Mouse (Mus musculus) kidney, adult 2 months (tissue): ENCODE measurements at regions not wholly inside any gene's neighbourhood (a gene's known extent, or its start where the extent isn't known, plus 50 kb on each side); places are given as distances from the start of the nearest gene placed in this dataset.

Source experiments
- DNase-seq: peaks from one replicate; pipeline ENCODE4 v3.0.0; 2021
- H3K27ac ChIP-seq: fragments of 200-500 bp; 2 replicates; pipeline ENCODE4 v1.5.1; 2012; ENCODE audit warnings: low read depth, low read length, control low read depth, inconsistent platforms; ENCODE audit not compliant: insufficient read depth
- H3K27me3 ChIP-seq: fragments of 200-500 bp; replicated peaks from 2 replicates; pipeline ENCODE4 v1.6.1; 2012; ENCODE audit warnings: mild to moderate bottlenecking, moderate library complexity, low read length, inconsistent platforms; ENCODE audit not compliant: control insufficient read depth, insufficient read depth
- H3K36me3 ChIP-seq: fragments of 200-500 bp; 2 replicates; pipeline ENCODE4 v1.6.1; 2012; ENCODE audit warnings: mild to moderate bottlenecking, moderate library complexity, low read length, inconsistent platforms; ENCODE audit not compliant: control insufficient read depth, insufficient read depth
- H3K4me1 ChIP-seq: fragments of 200-500 bp; 2 replicates; pipeline ENCODE4 v1.6.1; 2011; ENCODE audit warnings: low read length; ENCODE audit not compliant: control insufficient read depth, insufficient read depth
- H3K4me3 ChIP-seq: fragments of 200-500 bp; 2 replicates; pipeline ENCODE4 v1.5.1; 2011; ENCODE audit warnings: mild to moderate bottlenecking, low read depth, low read length, control low read depth; ENCODE audit not compliant: insufficient read depth
- CTCF ChIP-seq: fragments of 200-500 bp; conservative IDR thresholded peaks from 2 replicates; pipeline ENCODE4 v1.5.1; 2011; ENCODE audit warnings: low read depth, mild to moderate bottlenecking, control low read depth, low read length, moderate library complexity, mixed read lengths; ENCODE audit not compliant: insufficient read depth, insufficient read length
- POLR2A ChIP-seq: fragments of 200-500 bp; IDR thresholded peaks from one replicate; pipeline ENCODE4 v1.6.1; 2011; ENCODE audit warnings: low read depth, low read length, control low read depth
- WGBS: fragments of 180-500 bp; shearing (Covaris S2); methylation state at CpG from one replicate; pipeline ENCODE4 v1.1.7; 2018; 5-methylcytosine and 5-hydroxymethylcytosine counted together

DNA sequence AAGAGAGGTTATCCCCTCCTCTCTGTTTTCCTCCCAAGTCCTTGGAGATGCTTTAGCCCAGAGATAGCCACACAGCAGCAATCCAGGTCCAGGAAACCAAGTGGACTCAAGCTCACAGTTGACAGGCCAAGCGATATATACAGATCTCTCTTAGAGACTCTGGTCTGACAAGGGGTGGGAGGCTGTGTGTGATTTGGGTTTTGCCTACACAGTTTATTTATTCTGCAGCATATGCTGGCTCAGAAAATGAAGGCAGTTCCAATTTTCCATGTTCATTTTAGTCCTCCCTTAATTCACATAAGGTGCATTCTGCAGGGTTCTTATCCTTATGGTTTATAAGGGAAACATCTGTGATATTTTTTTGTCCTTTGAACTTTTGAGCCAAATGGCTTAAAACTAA, 595.0 kb upstream of the Apob start:
- TF ChIP-seq POLR2A (no peak), CTCF (no peak)
- WGBS, result 90% methylated on average over 1 of the region's 1 CpGs
- H3K4me1 ChIP-seq, result no peaks in the 10 kb centered on the region
- DNase-seq, result no peak
- H3K27me3 ChIP-seq, result no peaks in the 10 kb centered on the region
- no peak overlapping the region for H3K4me3 ChIP-seq
- no peaks in the 10 kb centered on the region for H3K36me3 ChIP-seq
- no peak overlapping the region for H3K27ac ChIP-seq

- Histone ChIP-seq H3K36me3 (no peaks in the 10 kb centered on the region), H3K4me1 (no peaks in the 10 kb centered on the region), H3K27ac (no peak overlapping the region), H3K27me3 (no peaks in the 10 kb centered on the region), H3K4me3 (no peak overlapping the region)
- TF ChIP-seq CTCF (no peak), POLR2A (no peak)
- DNase-seq, result no peak
- 85% methylated on average over 4 of the region's 4 CpGs for WGBS
Observed at GRCm38 (mm10) chr12:7403800-7404199, 573.6 kb upstream of the Apob start.

GRCm38 (mm10) chr12:7411810-7412209, 565.6 kb upstream of the Apob start:
- H3K4me3 ChIP-seq, result no peak overlapping the region
- H3K4me1 ChIP-seq, result no peaks in the 10 kb centered on the region
- DNase-seq, result no peak
- 89% methylated on average over 4 of the region's 4 CpGs for WGBS
- no peaks in the 10 kb centered on the region for H3K36me3 ChIP-seq
- no peak overlapping the region for H3K27ac ChIP-seq
- H3K27me3 ChIP-seq, result no peaks in the 10 kb centered on the region
- TF ChIP-seq CTCF (no peak), POLR2A (no peak)

DNA sequence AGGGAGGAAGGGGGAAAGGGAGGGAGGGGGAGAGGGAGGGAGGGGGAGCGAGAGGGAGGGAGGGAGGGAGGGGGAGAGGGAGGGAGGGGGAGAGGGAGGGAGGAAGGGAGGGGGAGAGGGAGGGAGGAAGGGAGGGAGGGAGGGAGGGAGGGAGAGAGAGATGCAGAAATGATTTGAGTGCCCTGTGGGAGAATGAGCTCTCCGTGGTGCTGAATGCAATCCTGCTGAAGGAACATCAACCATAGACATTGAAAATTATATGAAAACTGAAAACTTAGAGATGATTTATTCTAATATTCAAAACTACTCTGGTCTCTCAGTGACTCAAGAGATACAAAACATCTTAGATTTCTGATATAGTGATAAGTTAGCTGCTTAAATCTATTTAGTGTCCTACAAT, 557.2 kb upstream of the Apob start:
- Histone ChIP-seq H3K27me3 (no peaks in the 10 kb centered on the region), H3K4me3 (no peak overlapping the region), H3K27ac (no peak overlapping the region), H3K36me3 (no peaks in the 10 kb centered on the region), H3K4me1 (no peaks in the 10 kb centered on the region)
- WGBS, result 22% methylated on average over 1 of the region's 2 CpGs
- no peak for DNase-seq
- no peak for TF ChIP-seq CTCF
- TF ChIP-seq POLR2A, result no peak

GRCm38 (mm10) chr12:7421826-7422540, 555.5 kb upstream of the Apob start:
- TF ChIP-seq CTCF, result no peak
- Histone ChIP-seq H3K4me3 (no peak overlapping the region), H3K36me3 (no peaks in the 10 kb centered on the region), H3K4me1 (no peaks in the 10 kb centered on the region), H3K27me3 (no peaks in the 10 kb centered on the region), H3K27ac (no peak overlapping the region)
- WGBS, result 41% methylated on average over 2 of the region's 2 CpGs
- DNase-seq, result no peak

DNA sequence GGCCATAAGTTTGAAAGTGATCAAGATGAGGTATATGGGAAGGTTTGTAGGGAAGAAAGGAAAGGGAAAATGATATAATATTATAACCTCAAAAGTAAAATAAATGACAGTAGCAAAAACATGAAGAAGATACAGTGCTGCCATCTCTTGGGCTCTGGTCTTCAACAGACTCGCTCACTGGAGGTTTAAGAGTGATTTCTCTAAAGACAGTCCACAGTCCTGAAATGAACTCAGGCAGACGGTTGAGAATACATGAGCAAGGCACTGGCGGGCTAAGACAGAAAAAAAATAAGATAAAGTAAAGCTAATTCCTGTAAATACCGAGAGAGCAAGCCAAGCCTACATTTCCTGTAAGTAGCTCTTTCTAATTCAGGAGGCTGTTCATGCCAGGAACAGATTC, 546.5 kb upstream of the Apob start:
- DNase-seq, result no peak
- H3K27ac ChIP-seq, result no peak overlapping the region
- H3K4me3 ChIP-seq, result no peak overlapping the region
- H3K4me1 ChIP-seq, result no peaks in the 10 kb centered on the region
- no peaks in the 10 kb centered on the region for H3K36me3 ChIP-seq
- no peak for TF ChIP-seq POLR2A
- TF ChIP-seq CTCF, result no peak
- WGBS, result 68% methylated on average over 4 of the region's 4 CpGs
- no peaks in the 10 kb centered on the region for H3K27me3 ChIP-seq

GRCm38 (mm10) chr12:7445238-7445637, 532.2 kb upstream of the Apob start:
- no peaks in the 10 kb centered on the region for H3K4me1 ChIP-seq
- H3K36me3 ChIP-seq, result no peaks in the 10 kb centered on the region
- 55% methylated on average over 2 of the region's 2 CpGs for WGBS
- no peak for DNase-seq
- TF ChIP-seq CTCF, result no peak
- no peak for TF ChIP-seq POLR2A
- no peak overlapping the region for H3K4me3 ChIP-seq
- H3K27ac ChIP-seq, result no peak overlapping the region
- no peaks in the 10 kb centered on the region for H3K27me3 ChIP-seq

DNA sequence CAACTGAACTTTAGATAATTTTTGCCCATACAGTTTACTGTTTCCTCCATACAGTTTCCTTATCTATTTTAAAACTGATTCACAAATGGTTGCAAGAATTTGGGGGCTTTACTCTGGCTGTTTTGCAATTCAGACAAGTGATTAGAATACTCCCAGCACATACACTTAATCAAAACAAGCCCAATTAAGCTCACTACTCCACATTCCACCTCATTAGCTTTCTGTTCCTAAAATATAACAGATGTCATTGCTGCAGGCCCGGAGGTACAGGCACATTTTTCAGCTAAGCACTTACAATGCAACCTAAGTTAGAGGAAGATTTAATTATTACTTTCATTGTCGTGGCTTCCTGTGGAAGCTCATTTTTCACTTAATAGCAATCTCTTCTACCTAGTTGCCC, 526.9 kb upstream of the Apob start:
- no peaks in the 10 kb centered on the region for H3K36me3 ChIP-seq
- no peak for TF ChIP-seq POLR2A
- no peak for TF ChIP-seq CTCF

More for the DNA sequence above, 526.9 kb upstream of the Apob start:
- no peaks in the 10 kb centered on the region for H3K27me3 ChIP-seq
- H3K4me3 ChIP-seq, result no peak overlapping the region
- no peak for DNase-seq
- H3K4me1 ChIP-seq, result no peaks in the 10 kb centered on the region
- WGBS, result 29% methylated on average over 2 of the region's 2 CpGs
- no peak overlapping the region for H3K27ac ChIP-seq
